Mouse (Mus musculus) heart, embryonic 10.5 days (tissue): ENCODE data around the gene Tas2r104. TPM values are rescaled to one million over a fixed set of nuclear protein-coding genes. Genes with fewer than 3 reads are reported as not detected.

Experiments
- DNase-seq: peaks from one replicate; pipeline ENCODE4 v3.0.0-alpha.2; 2017; ENCODE audit warnings: low spot score
- H3K27ac ChIP-seq: fragments of 300-500 bp; sonication (generic); 2 replicates; pipeline ENCODE4 v1.5.1; 2016; ENCODE audit warnings: mild to moderate bottlenecking
- H3K27me3 ChIP-seq: fragments of 300-500 bp; sonication (generic); 2 replicates; pipeline ENCODE4 v1.6.1; 2016; ENCODE audit warnings: mild to moderate bottlenecking; ENCODE audit not compliant: poor library complexity, insufficient read depth, severe bottlenecking
- H3K36me3 ChIP-seq: fragments of 300-500 bp; sonication (generic); 2 replicates; pipeline ENCODE4 v1.6.1; 2016; ENCODE audit warnings: mild to moderate bottlenecking, moderate library complexity
- H3K4me1 ChIP-seq: fragments of 300-500 bp; sonication (generic); 2 replicates; pipeline ENCODE4 v1.6.1; 2016; ENCODE audit warnings: mild to moderate bottlenecking
- H3K4me3 ChIP-seq: fragments of 300-500 bp; sonication (generic); 2 replicates; pipeline ENCODE4 v1.5.1; 2016; ENCODE audit warnings: mild to moderate bottlenecking, moderate library complexity
- H3K9me3 ChIP-seq: fragments of 300-500 bp; sonication (generic); 2 replicates; pipeline ENCODE4 v1.6.1; 2016; ENCODE audit warnings: mild to moderate bottlenecking, moderate library complexity
- WGBS: fragments of 180-500 bp; shearing (Covaris S2); methylation state at CpG from one replicate; pipeline ENCODE4 v1.1.7; 2016; 5-methylcytosine and 5-hydroxymethylcytosine counted together
- polyA plus RNA-seq: library from polyadenylated mRNA; unstranded; fragments of >200 nt; fragmentation: Nextera tagmentation; extraction: Ambion mirVana; gene quantifications from 2 replicates; pipeline ENCODE4 v1.2.1, GENCODE M21; 2016

Tas2r104 gene
- polyA plus RNA-seq, result not detected in 2 replicates

GRCm38 (mm10) chr6:131685644-131686043, at the start of gene Tas2r104:
Gene Tas2r104 (minus strand): TSS chr6:131685744.
- H3K36me3 ChIP-seq, result no peaks in the 10 kb centered on the region
- no peaks in the 10 kb centered on the region for H3K9me3 ChIP-seq
- no peak within 1 kb of the TSS for H3K27ac ChIP-seq
- no peaks in the 10 kb centered on the region for H3K4me1 ChIP-seq
- 73% methylated on average over 1 of the region's 1 CpGs for WGBS
- H3K27me3 ChIP-seq, result no peaks in the 10 kb centered on the region
- no peak for DNase-seq
- no peak within 1 kb of the TSS for H3K4me3 ChIP-seq

DNA sequence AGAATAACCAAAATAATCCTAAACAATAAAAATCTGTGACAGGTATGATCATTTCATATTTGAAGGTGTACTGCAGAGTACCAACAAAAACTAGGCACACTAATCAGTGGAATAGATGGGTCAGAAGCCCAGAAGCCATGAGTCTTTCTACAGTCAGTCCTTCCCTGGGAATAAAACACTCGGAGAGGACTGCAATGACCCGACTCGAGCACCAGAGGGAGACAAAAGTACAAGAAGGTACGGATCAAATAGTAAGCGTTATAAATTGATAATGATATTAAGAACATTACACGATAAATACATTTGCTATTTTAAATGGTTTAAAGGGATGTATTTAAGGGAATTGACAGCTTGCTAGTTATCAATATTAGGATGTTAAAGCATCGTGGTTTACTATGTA, 27.3 kb upstream of the Tas2r104 start:
- WGBS, result 43% methylated on average over 7 of the region's 7 CpGs
- H3K27ac ChIP-seq, result no peak overlapping the region
- no peaks in the 10 kb centered on the region for H3K4me1 ChIP-seq
- no peaks in the 10 kb centered on the region for H3K27me3 ChIP-seq
- no peak overlapping the region for H3K4me3 ChIP-seq
- DNase-seq, result no peak
- no peaks in the 10 kb centered on the region for H3K36me3 ChIP-seq
- peaks cover 3% of the 10 kb centered on the region; the same call in 1 of the 2 replicates for H3K9me3 ChIP-seq

- H3K27ac ChIP-seq, result no peak within 1 kb of the TSS
- H3K9me3 ChIP-seq, result peaks cover 4% of the 10 kb centered on the region; the same call in 1 of the 2 replicates
- DNase-seq, result no peak
- H3K4me1 ChIP-seq, result no peaks in the 10 kb centered on the region
- H3K27me3 ChIP-seq, result no peaks in the 10 kb centered on the region
- H3K4me3 ChIP-seq, result no peak within 1 kb of the TSS
- H3K36me3 ChIP-seq, result no peaks in the 10 kb centered on the region
Observed at GRCm38 (mm10) chr6:131689963-131690362, 4.4 kb upstream of the Tas2r104 start, which contains the start of gene Tas2r114. Gene Tas2r114 (minus strand): TSS chr6:131690063.

GRCm38 (mm10) chr6:131687395-131687794, 1.9 kb upstream of the Tas2r104 start, which contains the start of gene Tas2r105:
Gene Tas2r105 (minus strand): TSS chr6:131687495.
- no peaks in the 10 kb centered on the region for H3K36me3 ChIP-seq
- no peak for DNase-seq
- 72% methylated on average over 1 of the region's 1 CpGs for WGBS

DNA sequence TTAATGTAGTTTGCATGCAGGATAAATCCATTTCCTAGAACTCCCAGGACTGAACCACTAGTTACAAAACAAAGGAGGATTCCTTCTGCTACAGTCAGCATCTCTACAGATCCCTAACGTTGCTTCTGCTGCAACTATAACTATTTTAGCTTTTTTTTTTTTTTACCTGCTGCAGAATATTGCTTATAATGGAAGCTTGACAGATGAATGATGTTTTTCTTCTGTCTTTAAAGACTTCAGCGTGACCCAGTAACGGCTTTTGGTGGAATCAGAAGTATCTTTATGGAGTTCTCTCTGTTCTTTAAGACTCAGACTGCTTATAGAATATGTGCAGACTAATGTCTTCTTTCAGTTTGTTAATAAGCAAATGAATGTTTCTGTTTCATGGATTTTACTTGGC, 6.8 kb downstream of the Tas2r104 start, which contains the start of gene Tas2r106:
Tas2r106 (minus strand) TSS at position 101 of the 400 bp plus-strand sequence.
- Histone ChIP-seq H3K9me3 (no peaks in the 10 kb centered on the region), H3K27me3 (no peaks in the 10 kb centered on the region), H3K36me3 (no peaks in the 10 kb centered on the region), H3K4me3 (no peak within 1 kb of the TSS), H3K4me1 (no peaks in the 10 kb centered on the region), H3K27ac (no peak within 1 kb of the TSS)
- 69% methylated on average over 3 of the region's 3 CpGs for WGBS
- DNase-seq, result no peak

More at GRCm38 (mm10) chr6:131687395-131687794, 1.9 kb upstream of the Tas2r104 start, which contains the start of gene Tas2r105:
- Histone ChIP-seq H3K27ac (no peak within 1 kb of the TSS), H3K4me3 (no peak within 1 kb of the TSS), H3K4me1 (no peaks in the 10 kb centered on the region), H3K27me3 (no peaks in the 10 kb centered on the region), H3K9me3 (peaks cover 4% of the 10 kb centered on the region; the same call in 1 of the 2 replicates)

- Histone ChIP-seq H3K4me1 (no peaks in the 10 kb centered on the region), H3K36me3 (no peaks in the 10 kb centered on the region), H3K9me3 (peaks cover 5% of the 10 kb centered on the region; the same call in 1 of the 2 replicates), H3K27me3 (no peaks in the 10 kb centered on the region), H3K27ac (no peak within 1 kb of the TSS), H3K4me3 (no peak within 1 kb of the TSS)
- DNase-seq, result no peak
Observed at GRCm38 (mm10) chr6:131660049-131660448, 25.5 kb downstream of the Tas2r104 start, which contains the start of gene Tas2r107. Gene Tas2r107 (minus strand): TSS chr6:131660149.

Other genes with a start within 250 kb of the Tas2r104 start
- not detected in 2 replicates for gene 5430401F13Rik, start 199.3 kb downstream of the Tas2r104 start, polyA plus RNA-seq
- gene Gm6619, start 199.3 kb downstream of the Tas2r104 start, polyA plus RNA-seq, result not detected in 2 replicates
- not detected in 2 replicates for gene Tas2r130, start 54.8 kb downstream of the Tas2r104 start, polyA plus RNA-seq
- not detected in 2 replicates for gene Tas2r107, start 25.6 kb downstream of the Tas2r104 start, polyA plus RNA-seq
- not detected in 2 replicates for gene Tas2r106, start 6.9 kb downstream of the Tas2r104 start, polyA plus RNA-seq
- not detected in 2 replicates for gene Tas2r105, start 1.8 kb upstream of the Tas2r104 start, polyA plus RNA-seq
- gene Tas2r114, start 4.3 kb upstream of the Tas2r104 start, polyA plus RNA-seq, result not detected in 2 replicates